Mouse (Mus musculus) myocyte (in vitro differentiated cells): Measurements from ENCODE around the gene Hps1.

Source experiments
- E2F4 ChIP-seq: IDR thresholded peaks from one replicate; pipeline ENCODE4 v1.6.1; 2011; ENCODE audit warnings: mild to moderate bottlenecking, control low read depth, moderate library complexity; ENCODE audit not compliant: insufficient read depth
- MAX ChIP-seq: IDR thresholded peaks from one replicate; pipeline ENCODE4 v1.6.1; 2011; ENCODE audit warnings: low read depth, mild to moderate bottlenecking, control low read depth
- MYOD1 ChIP-seq, 3 experiments: IDR thresholded peaks; one replicate each; pipeline ENCODE4 v1.6.1; 2011; ENCODE audit warnings: control low read depth in 2 of 3, low read depth in 2 of 3, mild to moderate bottlenecking in 2 of 3, moderate library complexity in 1 of 3; ENCODE audit not compliant: insufficient read length in 2 of 3, control insufficient read depth in 1 of 3
- MYOG ChIP-seq, 3 experiments: IDR thresholded peaks; one replicate each; pipeline ENCODE4 v1.6.1; 2011; ENCODE audit warnings: control low read depth in 2 of 3, low read depth in 2 of 3, mild to moderate bottlenecking in 2 of 3; ENCODE audit not compliant: insufficient read length in 2 of 3, control insufficient read depth in 1 of 3, insufficient read depth in 1 of 3
- POLR2A ChIP-seq: IDR thresholded peaks from one replicate; pipeline ENCODE4 v1.6.1; 2011; ENCODE audit warnings: low read depth, mild to moderate bottlenecking, control low read depth, moderate library complexity; ENCODE audit not compliant: insufficient read length
- POLR2AphosphoS2 ChIP-seq: IDR thresholded peaks from one replicate; pipeline ENCODE4 v1.6.1; 2011; ENCODE audit warnings: low read depth, control low read depth; ENCODE audit not compliant: insufficient read length
- TCF12 ChIP-seq: IDR thresholded peaks from one replicate; pipeline ENCODE4 v1.6.1; 2011; ENCODE audit warnings: mild to moderate bottlenecking, control low read depth; ENCODE audit not compliant: poor library complexity, insufficient read depth, severe bottlenecking

- TF ChIP-seq POLR2A, result peak; percentile 30
- no peak for TF ChIP-seq E2F4
- no peak for TF ChIP-seq POLR2AphosphoS2
- TF ChIP-seq MYOG (IDR thresholded peaks at IDR 0.05; ENCODE audit: control insufficient read depth in 1 of 3, insufficient read depth in 1 of 3, insufficient read length in 2 of 3, low read depth in 2 of 3), result no peak
- no peak for TF ChIP-seq MYOD1 (IDR thresholded peaks at IDR 0.05; ENCODE audit: control insufficient read depth in 1 of 3, insufficient read length in 2 of 3, low read depth in 2 of 3)
- TF ChIP-seq MAX, result no peak
- TF ChIP-seq TCF12, result no peak
Observed at GRCm38 (mm10) chr19:42752363-42752931, 27.3 kb downstream of the Hps1 start, which contains the start of gene Pyroxd2.
